Mouse (Mus musculus): Measurements from ENCODE around the gene Slc22a6. TPM values are rescaled to one million over a fixed set of nuclear protein-coding genes. Genes with fewer than 3 reads are reported as not detected.

Slc22a6 gene
- 0.14 and 0.16 TPM in 2 replicates for polyA plus RNA-seq (2016; fragmentation: Nextera tagmentation; extraction: Ambion mirVana)

- H3K4me1 ChIP-seq (replicated peaks), result peaks cover 9% of the 10 kb centered on the region
- no peaks in the 10 kb centered on the region for H3K9me3 ChIP-seq
- H3K27ac ChIP-seq, result peak within 1 kb of the TSS; percentile 12; the same call in 1 of the 2 replicates
- no peak for DNase-seq (ENCODE audit: low spot score)
- no peaks in the 10 kb centered on the region for H3K36me3 ChIP-seq
- WGBS, result 6% methylated on average over 7 of the region's 7 CpGs
- H3K4me3 ChIP-seq, result no peak within 1 kb of the TSS
- H3K27me3 ChIP-seq (ENCODE audit: insufficient read depth, poor library complexity, severe bottlenecking), result no peaks in the 10 kb centered on the region
These were observed at the start of gene Slc22a6 for GRCm38 (mm10) chr19:8617904-8618303. Slc22a6 (plus strand) TSS chr19:8618039.

- peak overlapping the region; percentile 44 for H3K4me3 ChIP-seq
These were observed 48.4 kb upstream of the Slc22a6 start for GRCm38 (mm10) chr19:8569453-8569863.

GRCm38 (mm10) chr19:8570341-8571040, 47.3 kb upstream of the Slc22a6 start:
- Histone ChIP-seq H3K4me3 (no peak overlapping the region), H3K9me3 (no peaks in the 10 kb centered on the region), H3K27me3 (ENCODE audit: insufficient read depth, poor library complexity, severe bottlenecking) (no peaks in the 10 kb centered on the region), H3K4me1 (replicated peaks) (peaks cover 6% of the 10 kb centered on the region; the same call in 1 of the 2 replicates), H3K27ac (no peak overlapping the region), H3K36me3 (no peaks in the 10 kb centered on the region)
- 68% methylated on average over 2 of the region's 2 CpGs for WGBS
- no peak for DNase-seq (ENCODE audit: low spot score)

More at GRCm38 (mm10) chr19:8569453-8569863, 48.4 kb upstream of the Slc22a6 start:
- Histone ChIP-seq H3K27ac (peak overlapping the region; percentile 5; the same call in 1 of the 2 replicates), H3K9me3 (no peaks in the 10 kb centered on the region), H3K4me1 (replicated peaks) (peaks cover 6% of the 10 kb centered on the region; the same call in 1 of the 2 replicates), H3K27me3 (ENCODE audit: insufficient read depth, poor library complexity, severe bottlenecking) (no peaks in the 10 kb centered on the region), H3K36me3 (no peaks in the 10 kb centered on the region)
- WGBS, result 3% methylated on average over 14 of the region's 14 CpGs
- peak; percentile 49 for DNase-seq (ENCODE audit: low spot score)

- Histone ChIP-seq H3K4me3 (no peak overlapping the region), H3K27me3 (ENCODE audit: insufficient read depth, poor library complexity, severe bottlenecking) (no peaks in the 10 kb centered on the region)
These were observed 46.1 kb upstream of the Slc22a6 start for GRCm38 (mm10) chr19:8571746-8572145.

GRCm38 (mm10) chr19:8572485-8572884, 45.4 kb upstream of the Slc22a6 start:
- WGBS, result 41% methylated on average over 3 of the region's 3 CpGs
- no peaks in the 10 kb centered on the region for H3K27me3 ChIP-seq (ENCODE audit: insufficient read depth, poor library complexity, severe bottlenecking)
- peaks cover 6% of the 10 kb centered on the region; the same call in 1 of the 2 replicates for H3K4me1 ChIP-seq (replicated peaks)

More at GRCm38 (mm10) chr19:8571746-8572145, 46.1 kb upstream of the Slc22a6 start:
- no peak overlapping the region for H3K27ac ChIP-seq
- DNase-seq (ENCODE audit: low spot score), result no peak
- H3K4me1 ChIP-seq (replicated peaks), result peaks cover 6% of the 10 kb centered on the region; the same call in 1 of the 2 replicates
- 77% methylated on average over 7 of the region's 7 CpGs for WGBS
- no peaks in the 10 kb centered on the region for H3K36me3 ChIP-seq
- H3K9me3 ChIP-seq, result no peaks in the 10 kb centered on the region

GRCm38 (mm10) chr19:8577432-8577831, 40.4 kb upstream of the Slc22a6 start:
- 91% methylated on average over 4 of the region's 4 CpGs for WGBS
- no peaks in the 10 kb centered on the region for H3K36me3 ChIP-seq
- 0 out of 2 replicates have a peak, but pooled peaks cover 4% of the 10 kb centered on the region for H3K27me3 ChIP-seq (ENCODE audit: insufficient read depth, poor library complexity, severe bottlenecking)
- H3K9me3 ChIP-seq, result no peaks in the 10 kb centered on the region
- DNase-seq (ENCODE audit: low spot score), result no peak
- no peak overlapping the region for H3K4me3 ChIP-seq
- no peak overlapping the region for H3K27ac ChIP-seq
- peaks cover 7% of the 10 kb centered on the region for H3K4me1 ChIP-seq (replicated peaks)

More at GRCm38 (mm10) chr19:8572485-8572884, 45.4 kb upstream of the Slc22a6 start:
- H3K36me3 ChIP-seq, result no peaks in the 10 kb centered on the region
- H3K27ac ChIP-seq, result no peak overlapping the region
- no peaks in the 10 kb centered on the region for H3K9me3 ChIP-seq
- no peak overlapping the region for H3K4me3 ChIP-seq
- DNase-seq (ENCODE audit: low spot score), result no peak

GRCm38 (mm10) chr19:8578293-8578969, 39.4 kb upstream of the Slc22a6 start:
- 10% methylated on average over 24 of the region's 24 CpGs for WGBS
- H3K9me3 ChIP-seq, result no peaks in the 10 kb centered on the region
- peak overlapping the region; percentile 75 for H3K27ac ChIP-seq
- H3K27me3 ChIP-seq (ENCODE audit: insufficient read depth, poor library complexity, severe bottlenecking), result 0 out of 2 replicates have a peak, but pooled peaks cover 4% of the 10 kb centered on the region
- H3K36me3 ChIP-seq, result no peaks in the 10 kb centered on the region
- peak overlapping the region; percentile 46 for H3K4me3 ChIP-seq
- peaks cover 7% of the 10 kb centered on the region for H3K4me1 ChIP-seq (replicated peaks)
- peak; percentile 68 for DNase-seq (ENCODE audit: low spot score)

GRCm38 (mm10) chr19:8578970-8579342, 38.9 kb upstream of the Slc22a6 start:
- DNase-seq (ENCODE audit: low spot score), result no peak
- 67% methylated on average over 2 of the region's 2 CpGs for WGBS
- Histone ChIP-seq H3K9me3 (no peaks in the 10 kb centered on the region), H3K27me3 (ENCODE audit: insufficient read depth, poor library complexity, severe bottlenecking) (0 out of 2 replicates have a peak, but pooled peaks cover 4% of the 10 kb centered on the region), H3K27ac (peak overlapping the region; percentile 75; the same call in 1 of the 2 replicates), H3K4me1 (replicated peaks) (peaks cover 7% of the 10 kb centered on the region), H3K36me3 (no peaks in the 10 kb centered on the region), H3K4me3 (peak overlapping the region; percentile 46; the same call in 1 of the 2 replicates)

- Histone ChIP-seq H3K4me3 (no peak overlapping the region), H3K4me1 (replicated peaks) (no peaks in the 10 kb centered on the region), H3K36me3 (no peaks in the 10 kb centered on the region), H3K9me3 (no peaks in the 10 kb centered on the region), H3K27me3 (ENCODE audit: insufficient read depth, poor library complexity, severe bottlenecking) (no peaks in the 10 kb centered on the region), H3K27ac (no peak overlapping the region)
- 84% methylated on average over 3 of the region's 3 CpGs for WGBS
- DNase-seq (ENCODE audit: low spot score), result no peak
These were observed 32.5 kb upstream of the Slc22a6 start for GRCm38 (mm10) chr19:8585298-8585697.

GRCm38 (mm10) chr19:8585899-8586298, 31.9 kb upstream of the Slc22a6 start:
- WGBS, result 90% methylated on average over 2 of the region's 2 CpGs
- H3K9me3 ChIP-seq, result no peaks in the 10 kb centered on the region
- no peak for DNase-seq (ENCODE audit: low spot score)

GRCm38 (mm10) chr19:8586350-8586749, 31.5 kb upstream of the Slc22a6 start:
- no peak for DNase-seq (ENCODE audit: low spot score)

More at GRCm38 (mm10) chr19:8585899-8586298, 31.9 kb upstream of the Slc22a6 start:
- Histone ChIP-seq H3K4me1 (replicated peaks) (peaks cover under 1% of the 10 kb centered on the region; the same call in 1 of the 2 replicates), H3K27me3 (ENCODE audit: insufficient read depth, poor library complexity, severe bottlenecking) (no peaks in the 10 kb centered on the region), H3K36me3 (no peaks in the 10 kb centered on the region), H3K27ac (no peak overlapping the region), H3K4me3 (no peak overlapping the region)

GRCm38 (mm10) chr19:8587315-8587714, 30.5 kb upstream of the Slc22a6 start:
- Histone ChIP-seq H3K4me3 (no peak overlapping the region), H3K9me3 (no peaks in the 10 kb centered on the region), H3K27ac (no peak overlapping the region), H3K27me3 (ENCODE audit: insufficient read depth, poor library complexity, severe bottlenecking) (no peaks in the 10 kb centered on the region), H3K36me3 (no peaks in the 10 kb centered on the region), H3K4me1 (replicated peaks) (peaks cover 10% of the 10 kb centered on the region)
- WGBS, result 50% methylated on average over 1 of the region's 1 CpGs
- DNase-seq (ENCODE audit: low spot score), result no peak

More at GRCm38 (mm10) chr19:8586350-8586749, 31.5 kb upstream of the Slc22a6 start:
- 60% methylated on average over 3 of the region's 3 CpGs for WGBS
- Histone ChIP-seq H3K36me3 (no peaks in the 10 kb centered on the region), H3K27me3 (ENCODE audit: insufficient read depth, poor library complexity, severe bottlenecking) (no peaks in the 10 kb centered on the region), H3K9me3 (no peaks in the 10 kb centered on the region), H3K27ac (no peak overlapping the region), H3K4me3 (no peak overlapping the region), H3K4me1 (replicated peaks) (peaks cover 5% of the 10 kb centered on the region)

GRCm38 (mm10) chr19:8590954-8591353, 26.9 kb upstream of the Slc22a6 start, which contains the start of gene Slc22a8:
Slc22a8 (plus strand) TSS chr19:8591254.
- Histone ChIP-seq H3K36me3 (no peaks in the 10 kb centered on the region), H3K4me3 (no peak within 1 kb of the TSS), H3K4me1 (replicated peaks) (peaks cover 23% of the 10 kb centered on the region), H3K9me3 (no peaks in the 10 kb centered on the region), H3K27ac (no peak within 1 kb of the TSS; the same call in 1 of the 2 replicates), H3K27me3 (ENCODE audit: insufficient read depth, poor library complexity, severe bottlenecking) (no peaks in the 10 kb centered on the region)
- no peak for DNase-seq (ENCODE audit: low spot score)
- WGBS, result 65% methylated on average over 8 of the region's 8 CpGs
